Mouse (Mus musculus) MEL (cell line): ENCODE measurements around the gene Epb41l4b. TPM values are rescaled to one million over a fixed set of nuclear protein-coding genes. Genes with fewer than 3 reads are reported as not detected.

Experiments used
- DNase-seq: peaks from one replicate; pipeline ENCODE4 v3.0.0; 2011; ENCODE audit warnings: low read depth, low spot score
- H3K27ac ChIP-seq: 2 replicates; pipeline ENCODE4 v1.5.1; 2012; ENCODE audit warnings: low read depth, mild to moderate bottlenecking, control low read depth, low read length, moderate library complexity; ENCODE audit not compliant: control insufficient read depth
- H3K27me3 ChIP-seq, 2 experiments: fragments of 150-350 bp in 1 of 2; sonication (generic) in 1 of 2; 2 replicates each; pipeline ENCODE4 v1.6.1; 2012; ENCODE audit warnings: low read length in 2 of 2, mild to moderate bottlenecking in 2 of 2, improper control_type of control experiment in 1 of 2, moderate library complexity in 1 of 2; ENCODE audit not compliant: insufficient read depth in 2 of 2, control insufficient read depth in 1 of 2
- H3K36me3 ChIP-seq, 2 experiments: 2 replicates each; pipeline ENCODE4 v1.6.1; 2012 to 2014; ENCODE audit warnings: low read length in 2 of 2, improper control_type of control experiment in 1 of 2, inconsistent platforms in 1 of 2, mild to moderate bottlenecking in 1 of 2; ENCODE audit not compliant: insufficient read depth in 2 of 2, control insufficient read depth in 1 of 2
- H3K4me1 ChIP-seq, 2 experiments: fragments of 150-350 bp in 1 of 2; sonication (generic) in 1 of 2; 2 replicates each; pipeline ENCODE4 v1.6.1; 2012; ENCODE audit warnings: low read length in 2 of 2, improper control_type of control experiment in 1 of 2, mild to moderate bottlenecking in 1 of 2; ENCODE audit not compliant: insufficient read depth in 2 of 2, control insufficient read depth in 1 of 2
- H3K4me3 ChIP-seq, 2 experiments: fragments of 150-350 bp in 1 of 2; sonication (generic) in 1 of 2; 2 replicates each; pipeline ENCODE4 v1.5.1; 2012; ENCODE audit warnings: low read depth in 2 of 2, low read length in 2 of 2, mild to moderate bottlenecking in 2 of 2, moderate library complexity in 2 of 2, control low read depth in 1 of 2, improper control_type of control experiment in 1 of 2; ENCODE audit not compliant: control insufficient read depth in 1 of 2, insufficient read depth in 1 of 2
- H3K79me2 ChIP-seq: 2 replicates; pipeline ENCODE4 v1.6.1; 2012; ENCODE audit warnings: mild to moderate bottlenecking, low read length, moderate library complexity; ENCODE audit not compliant: control insufficient read depth, poor library complexity, insufficient read depth
- H3K9ac ChIP-seq: 2 replicates; pipeline ENCODE4 v1.6.1; 2012; ENCODE audit warnings: low read depth, mild to moderate bottlenecking, control low read depth, low read length, moderate library complexity; ENCODE audit not compliant: control insufficient read depth, poor library complexity, severe bottlenecking
- H3K9me3 ChIP-seq: fragments of 150-350 bp; sonication (generic); replicated peaks from 2 replicates; pipeline ENCODE4 v1.6.1; 2012; ENCODE audit warnings: mild to moderate bottlenecking, low read length, improper control_type of control experiment, moderate library complexity; ENCODE audit not compliant: insufficient read depth
- BHLHE40 ChIP-seq: IDR thresholded peaks from 2 replicates; pipeline ENCODE4 v1.6.1; 2012; ENCODE audit warnings: low read depth, mild to moderate bottlenecking, inconsistent platforms, low read length, improper control_type of control experiment, borderline replicate concordance
- JUND ChIP-seq: IDR thresholded peaks from 2 replicates; pipeline ENCODE4 v1.6.1; 2011; ENCODE audit warnings: low read depth, mild to moderate bottlenecking, improper control_type of control experiment, low read length
- MAX ChIP-seq: IDR thresholded peaks from 2 replicates; pipeline ENCODE4 v1.6.1; 2011; ENCODE audit warnings: low read length, improper control_type of control experiment
- MYC ChIP-seq: IDR thresholded peaks from 2 replicates; pipeline ENCODE4 v1.6.1; 2011; ENCODE audit warnings: low read depth, mild to moderate bottlenecking, low read length, improper control_type of control experiment, moderate library complexity
- NELFE ChIP-seq: IDR thresholded peaks from 2 replicates; pipeline ENCODE4 v1.6.1; 2011; ENCODE audit warnings: low read depth, low read length, improper control_type of control experiment
- POLR2A ChIP-seq, 2 experiments: IDR thresholded peaks; 2 replicates each; pipeline ENCODE4 v1.6.1; 2011 to 2012; ENCODE audit warnings: low read length in 2 of 2, mild to moderate bottlenecking in 2 of 2, control low read depth in 1 of 2, improper control_type of control experiment in 1 of 2, low read depth in 1 of 2, moderate library complexity in 1 of 2; ENCODE audit not compliant: control insufficient read depth in 1 of 2, insufficient read depth in 1 of 2, poor library complexity in 1 of 2
- POLR2AphosphoS5 ChIP-seq: IDR thresholded peaks from 2 replicates; pipeline ENCODE4 v1.6.1; 2012; ENCODE audit warnings: low read depth, borderline replicate concordance, mild to moderate bottlenecking, inconsistent platforms, low read length, moderate library complexity, mixed read lengths
- RCOR1 ChIP-seq: IDR thresholded peaks from 2 replicates; pipeline ENCODE4 v1.6.1; 2012; ENCODE audit warnings: low read depth, mild to moderate bottlenecking, inconsistent platforms, low read length, improper control_type of control experiment
- SMC3 ChIP-seq: IDR thresholded peaks from 2 replicates; pipeline ENCODE4 v1.6.1; 2011; ENCODE audit warnings: low read depth, low read length, improper control_type of control experiment
- TBP ChIP-seq: IDR thresholded peaks from 2 replicates; pipeline ENCODE4 v1.8.0; 2011; ENCODE audit warnings: low read depth, low read length, improper control_type of control experiment
- TCF12 ChIP-seq: IDR thresholded peaks from 2 replicates; pipeline ENCODE4 v1.6.1; 2014; ENCODE audit warnings: low read depth, mild to moderate bottlenecking, inconsistent platforms, low read length, improper control_type of control experiment, moderate library complexity
- USF1 ChIP-seq: IDR thresholded peaks from 2 replicates; pipeline ENCODE4 v1.6.1; 2014; ENCODE audit warnings: low read depth, mild to moderate bottlenecking, inconsistent platforms, low read length, improper control_type of control experiment, moderate library complexity
- ZKSCAN1 ChIP-seq: IDR thresholded peaks from 2 replicates; pipeline ENCODE4 v1.6.1; 2012; ENCODE audit warnings: low read depth, mild to moderate bottlenecking, inconsistent platforms, low read length, improper control_type of control experiment, moderate library complexity
- polyA plus RNA-seq, 2 experiments: library from polyadenylated mRNA; stranded (reverse) in 1 of 2; unstranded in 1 of 2; fragments of >175 nt in 1 of 2; fragments of >200 nt in 1 of 2; gene quantifications; 2 replicates each; pipeline versions ENCODE4 v1.2.1 to v1.2.4; 2012; ENCODE audit warnings: low replicate concordance in 2 of 2, low read depth in 1 of 2; ENCODE audit not compliant: insufficient read length in 2 of 2, insufficient read depth in 1 of 2, missing spikeins in 1 of 2
- total RNA-seq: library from RNA; depleted of rRNA; stranded (reverse); fragments of 300-350 nt; gene quantifications from 2 replicates; pipeline ENCODE4 v1.2.3, GENCODE M21; 2012

Epb41l4b gene
- total and polyA plus RNA-seq, 3 experiments = not detected

GRCm38 (mm10) chr4:57153838-57154237 is 10.6 kb upstream of the Epb41l4b start:
- H3K79me2 ChIP-seq = no peaks in the 10 kb centered on the region
- peak overlapping the region; percentile 13 for H3K27ac ChIP-seq
- H3K27me3 ChIP-seq = 0 out of 4 replicates have a peak, but pooled peaks cover 0 to 2% of the 10 kb centered on the region in 2 experiments
- DNase-seq = no peak
- no peak for TF ChIP-seq POLR2AphosphoS5
- no peak for TF ChIP-seq NELFE
- TF ChIP-seq ZKSCAN1 = no peak
- no peak for TF ChIP-seq BHLHE40
- peaks cover 0 to 8% of the 10 kb centered on the region in 2 experiments; a peak in 1 of 4 replicates for H3K4me1 ChIP-seq
- H3K36me3 ChIP-seq = no peaks in the 10 kb centered on the region
- peak overlapping the region; percentile 56 for H3K9ac ChIP-seq
- H3K9me3 ChIP-seq = no peaks in the 10 kb centered on the region
- H3K4me3 ChIP-seq = peak overlapping the region; percentile 44 to 50; a peak in 3 of 4 replicates

- Histone ChIP-seq H3K4me1 (peaks cover 0 to 8% of the 10 kb centered on the region in 2 experiments; a peak in 1 of 4 replicates), H3K36me3 (no peaks in the 10 kb centered on the region), H3K9me3 (no peaks in the 10 kb centered on the region), H3K79me2 (no peaks in the 10 kb centered on the region), H3K27me3 (0 out of 4 replicates have a peak, but pooled peaks cover 0 to 2% of the 10 kb centered on the region in 2 experiments), H3K27ac (peak overlapping the region; percentile 13), H3K9ac (peak overlapping the region; percentile 56), H3K4me3 (peak overlapping the region; percentile 44 to 50)
- no peak for TF ChIP-seq RCOR1
- TF ChIP-seq MAX = peak; percentile 46; the same call in 1 of the 2 replicates
- TF ChIP-seq POLR2A (IDR thresholded peaks at IDR 0.05; ENCODE audit: control insufficient read depth in 1 of 2, insufficient read depth in 1 of 2, low read depth in 1 of 2, low read length in 2 of 2, poor library complexity in 1 of 2) = peak in 1 of 2 experiments; percentile 27; a peak in 1 of 4 replicates
- TF ChIP-seq MYC = 0 out of 2 replicates have a peak, but pooled peaks have one; percentile 32
- no peak for TF ChIP-seq USF1
- DNase-seq = peak; percentile 57
Measured at GRCm38 (mm10) chr4:57153068-57153835, 10.0 kb upstream of the Epb41l4b start.

- DNase-seq = no peak
- TF ChIP-seq TBP = no peak
- TF ChIP-seq RCOR1 = no peak
- no peak for TF ChIP-seq TCF12
- no peak for TF ChIP-seq JUND
- TF ChIP-seq SMC3 = no peak
- no peaks in the 10 kb centered on the region; a peak in 1 of 4 replicates for H3K27me3 ChIP-seq
- H3K4me1 ChIP-seq = 0 out of 4 replicates have a peak, but pooled peaks cover 0 to 3% of the 10 kb centered on the region in 2 experiments
- H3K9ac ChIP-seq = no peak overlapping the region
- H3K9me3 ChIP-seq = no peaks in the 10 kb centered on the region
- H3K79me2 ChIP-seq = no peaks in the 10 kb centered on the region
- H3K36me3 ChIP-seq = no peaks in the 10 kb centered on the region
- no peak overlapping the region for H3K27ac ChIP-seq
- no peak overlapping the region for H3K4me3 ChIP-seq
Measured at GRCm38 (mm10) chr4:57148182-57148581, 4.9 kb upstream of the Epb41l4b start.
